Mouse (Mus musculus): ENCODE results near the gene Fam20b. TPM values are rescaled to one million over a fixed set of nuclear protein-coding genes. Genes with fewer than 3 reads are reported as not detected.

The Fam20b gene
- polyA plus RNA-seq, 1 experiment, result 27.7 TPM

GRCm38 (mm10) chr1:156754608-156755413, 35.9 kb upstream of the Fam20b start:
- H3K4me3 ChIP-seq (ENCODE audit: control insufficient read depth, low read depth, low read length), result no peak overlapping the region
- H3K36me3 ChIP-seq (ENCODE audit: control insufficient read depth, insufficient read depth, low read length), result no peaks in the 10 kb centered on the region
- no peaks in the 10 kb centered on the region for H3K27me3 ChIP-seq (ENCODE audit: control insufficient read depth, insufficient read depth, low read length)
- TF ChIP-seq CTCF (IDR thresholded peaks at IDR 0.05; ENCODE audit: control insufficient read depth, insufficient read depth, insufficient replicate concordance, low read depth, low read length) (no peak), POLR2A (IDR thresholded peaks at IDR 0.05; ENCODE audit: control insufficient read depth, low read depth, low read length) (no peak)
- no peak overlapping the region for H3K27ac ChIP-seq (ENCODE audit: control insufficient read depth, insufficient read depth, low read depth, low read length)
- H3K4me1 ChIP-seq (ENCODE audit: control insufficient read depth, insufficient read depth, low read length), result no peaks in the 10 kb centered on the region

- H3K4me1 ChIP-seq (ENCODE audit: control insufficient read depth, insufficient read depth, low read length), result no peaks in the 10 kb centered on the region; the same call in 1 of the 2 replicates
Measured at GRCm38 (mm10) chr1:156752990-156753389, 34.1 kb upstream of the Fam20b start.

GRCm38 (mm10) chr1:156752020-156752724, 33.3 kb upstream of the Fam20b start:
- Histone ChIP-seq H3K27ac (ENCODE audit: control insufficient read depth, insufficient read depth, low read depth, low read length) (no peak overlapping the region), H3K36me3 (ENCODE audit: control insufficient read depth, insufficient read depth, low read length) (no peaks in the 10 kb centered on the region), H3K4me3 (ENCODE audit: control insufficient read depth, low read depth, low read length) (peak overlapping the region; percentile 41), H3K4me1 (ENCODE audit: control insufficient read depth, insufficient read depth, low read length) (no peaks in the 10 kb centered on the region; the same call in 1 of the 2 replicates), H3K27me3 (ENCODE audit: control insufficient read depth, insufficient read depth, low read length) (no peaks in the 10 kb centered on the region)
- TF ChIP-seq CTCF (IDR thresholded peaks at IDR 0.05; ENCODE audit: control insufficient read depth, insufficient read depth, insufficient replicate concordance, low read depth, low read length) (peak; percentile 60; the same call in 1 of the 2 replicates), POLR2A (IDR thresholded peaks at IDR 0.05; ENCODE audit: control insufficient read depth, low read depth, low read length) (no peak)

More at GRCm38 (mm10) chr1:156752990-156753389, 34.1 kb upstream of the Fam20b start:
- no peak overlapping the region for H3K27ac ChIP-seq (ENCODE audit: control insufficient read depth, insufficient read depth, low read depth, low read length)
- no peaks in the 10 kb centered on the region for H3K36me3 ChIP-seq (ENCODE audit: control insufficient read depth, insufficient read depth, low read length)
- no peak overlapping the region for H3K4me3 ChIP-seq (ENCODE audit: control insufficient read depth, low read depth, low read length)
- TF ChIP-seq POLR2A (IDR thresholded peaks at IDR 0.05; ENCODE audit: control insufficient read depth, low read depth, low read length), result no peak
- no peak for TF ChIP-seq CTCF (IDR thresholded peaks at IDR 0.05; ENCODE audit: control insufficient read depth, insufficient read depth, insufficient replicate concordance, low read depth, low read length)
- no peaks in the 10 kb centered on the region for H3K27me3 ChIP-seq (ENCODE audit: control insufficient read depth, insufficient read depth, low read length)

GRCm38 (mm10) chr1:156750261-156750660, 31.4 kb upstream of the Fam20b start:
- Histone ChIP-seq H3K4me3 (ENCODE audit: control insufficient read depth, low read depth, low read length) (no peak overlapping the region), H3K4me1 (ENCODE audit: control insufficient read depth, insufficient read depth, low read length) (no peaks in the 10 kb centered on the region; the same call in 1 of the 2 replicates), H3K27me3 (ENCODE audit: control insufficient read depth, insufficient read depth, low read length) (no peaks in the 10 kb centered on the region), H3K27ac (ENCODE audit: control insufficient read depth, insufficient read depth, low read depth, low read length) (no peak overlapping the region), H3K36me3 (ENCODE audit: control insufficient read depth, insufficient read depth, low read length) (no peaks in the 10 kb centered on the region)
- no peak for TF ChIP-seq CTCF (IDR thresholded peaks at IDR 0.05; ENCODE audit: control insufficient read depth, insufficient read depth, insufficient replicate concordance, low read depth, low read length)
- TF ChIP-seq POLR2A (IDR thresholded peaks at IDR 0.05; ENCODE audit: control insufficient read depth, low read depth, low read length), result no peak

- Histone ChIP-seq H3K27ac (ENCODE audit: control insufficient read depth, insufficient read depth, low read depth, low read length) (no peak overlapping the region), H3K4me3 (ENCODE audit: control insufficient read depth, low read depth, low read length) (no peak overlapping the region), H3K27me3 (ENCODE audit: control insufficient read depth, insufficient read depth, low read length) (no peaks in the 10 kb centered on the region), H3K4me1 (ENCODE audit: control insufficient read depth, insufficient read depth, low read length) (no peaks in the 10 kb centered on the region; the same call in 1 of the 2 replicates), H3K36me3 (ENCODE audit: control insufficient read depth, insufficient read depth, low read length) (no peaks in the 10 kb centered on the region)
- no peak for TF ChIP-seq POLR2A (IDR thresholded peaks at IDR 0.05; ENCODE audit: control insufficient read depth, low read depth, low read length)
- no peak for TF ChIP-seq CTCF (IDR thresholded peaks at IDR 0.05; ENCODE audit: control insufficient read depth, insufficient read depth, insufficient replicate concordance, low read depth, low read length)
Measured at GRCm38 (mm10) chr1:156749136-156749535, 30.2 kb upstream of the Fam20b start.

GRCm38 (mm10) chr1:156748435-156749005, 29.6 kb upstream of the Fam20b start:
- no peak for TF ChIP-seq POLR2A (IDR thresholded peaks at IDR 0.05; ENCODE audit: control insufficient read depth, low read depth, low read length)
- no peak for TF ChIP-seq CTCF (IDR thresholded peaks at IDR 0.05; ENCODE audit: control insufficient read depth, insufficient read depth, insufficient replicate concordance, low read depth, low read length)
- no peaks in the 10 kb centered on the region for H3K27me3 ChIP-seq (ENCODE audit: control insufficient read depth, insufficient read depth, low read length)
- no peaks in the 10 kb centered on the region for H3K36me3 ChIP-seq (ENCODE audit: control insufficient read depth, insufficient read depth, low read length)
- H3K4me1 ChIP-seq (ENCODE audit: control insufficient read depth, insufficient read depth, low read length), result no peaks in the 10 kb centered on the region; the same call in 1 of the 2 replicates
- no peak overlapping the region; the same call in none of the 2 replicates for H3K4me3 ChIP-seq (ENCODE audit: control insufficient read depth, low read depth, low read length)
- no peak overlapping the region for H3K27ac ChIP-seq (ENCODE audit: control insufficient read depth, insufficient read depth, low read depth, low read length)

Data from testis, adult 2 months (tissue).